Mouse (Mus musculus): Measurements from ENCODE around the gene Gm11238.
"Not testable (repeated sequence)": the region's sequence is repeated elsewhere in the genome, so short reads cannot be mapped to it uniquely, and the experiment has no call there.

Gene Gm11238

DNA sequence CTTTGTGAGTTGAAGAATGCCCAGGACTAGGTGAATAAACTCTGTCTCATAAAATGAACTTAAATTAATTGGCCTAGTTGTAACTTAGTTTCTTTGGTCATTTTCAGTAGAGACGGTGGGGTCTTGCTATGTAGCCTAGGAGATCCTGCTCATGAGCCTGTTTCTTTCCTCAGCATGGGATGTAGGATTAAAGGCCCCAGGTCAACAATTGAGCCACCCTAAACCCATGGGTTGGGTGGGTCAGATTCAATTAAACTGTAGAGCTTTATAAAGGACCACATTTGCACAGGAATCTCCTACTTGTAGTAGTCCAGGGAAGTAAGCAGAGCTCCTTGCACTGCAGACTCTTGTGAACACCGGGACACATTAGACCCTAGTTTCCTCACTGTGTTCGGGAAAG, at the start of gene Gm11238:
Gm11238 (plus strand) TSS at position 301 of the 400 bp plus-strand sequence.
- DNase-seq = not testable (repeated sequence)

DNA sequence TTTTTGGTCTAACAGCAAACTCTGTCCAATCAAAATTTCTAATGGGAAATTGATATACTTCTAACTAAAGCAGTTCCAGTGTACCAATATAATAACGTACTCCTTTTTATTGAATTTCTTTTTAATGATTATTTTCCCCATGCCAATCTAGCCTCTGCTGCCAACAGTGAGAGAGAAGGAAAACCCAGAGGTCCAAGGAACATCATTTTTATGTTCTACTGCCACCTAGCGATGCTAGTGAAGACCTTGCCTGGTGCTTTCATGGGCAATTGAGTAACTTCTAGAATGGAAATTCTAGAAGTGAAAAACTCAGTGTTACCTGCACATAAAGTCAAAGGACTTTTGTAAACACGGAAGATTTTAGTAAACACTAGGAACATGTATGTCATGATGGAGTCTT, 8.4 kb upstream of the Gm11238 start:
- DNase-seq = peak; percentile 86

DNA sequence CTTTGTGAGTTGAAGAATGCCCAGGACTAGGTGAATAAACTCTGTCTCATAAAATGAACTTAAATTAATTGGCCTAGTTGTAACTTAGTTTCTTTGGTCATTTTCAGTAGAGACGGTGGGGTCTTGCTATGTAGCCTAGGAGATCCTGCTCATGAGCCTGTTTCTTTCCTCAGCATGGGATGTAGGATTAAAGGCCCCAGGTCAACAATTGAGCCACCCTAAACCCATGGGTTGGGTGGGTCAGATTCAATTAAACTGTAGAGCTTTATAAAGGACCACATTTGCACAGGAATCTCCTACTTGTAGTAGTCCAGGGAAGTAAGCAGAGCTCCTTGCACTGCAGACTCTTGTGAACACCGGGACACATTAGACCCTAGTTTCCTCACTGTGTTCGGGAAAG, 15.0 kb downstream of the Gm11238 start, which contains the start of gene Gm11237:
Gm11237 (plus strand) TSS at position 301 of the 400 bp plus-strand sequence.
- not testable (repeated sequence) for DNase-seq

DNA sequence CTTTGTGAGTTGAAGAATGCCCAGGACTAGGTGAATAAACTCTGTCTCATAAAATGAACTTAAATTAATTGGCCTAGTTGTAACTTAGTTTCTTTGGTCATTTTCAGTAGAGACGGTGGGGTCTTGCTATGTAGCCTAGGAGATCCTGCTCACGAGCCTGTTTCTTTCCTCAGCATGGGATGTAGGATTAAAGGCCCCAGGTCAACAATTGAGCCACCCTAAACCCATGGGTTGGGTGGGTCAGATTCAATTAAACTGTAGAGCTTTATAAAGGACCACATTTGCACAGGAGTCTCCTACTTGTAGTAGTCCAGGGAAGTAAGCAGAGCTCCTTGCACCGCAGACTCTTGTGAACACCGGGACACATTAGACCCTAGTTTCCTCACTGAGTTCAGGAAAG, 30.1 kb downstream of the Gm11238 start, which contains the start of gene Gm11236:
Gm11236 (plus strand) TSS at position 301 of the 400 bp plus-strand sequence.
- DNase-seq = not testable (repeated sequence)

DNA sequence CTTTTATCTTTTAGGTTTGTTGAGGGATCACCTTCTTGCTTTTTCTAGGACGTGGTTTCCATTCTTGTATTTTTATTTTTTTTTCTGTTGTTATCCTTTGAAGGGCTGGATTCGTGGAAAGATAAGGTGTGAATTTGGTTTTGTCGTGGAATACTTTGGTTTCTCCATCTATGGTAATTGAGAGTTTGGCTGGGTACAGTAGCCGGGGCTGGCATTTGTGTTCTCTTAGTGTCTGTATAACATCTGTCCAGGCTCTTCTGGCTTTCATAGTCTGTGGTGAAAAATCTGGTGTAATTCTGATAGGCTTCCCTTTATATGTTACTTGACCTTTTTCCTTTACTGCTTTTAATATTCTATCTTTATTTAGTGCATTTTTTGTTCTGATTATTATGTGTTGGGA, 54.2 kb downstream of the Gm11238 start:
- not testable (repeated sequence) for DNase-seq

DNA sequence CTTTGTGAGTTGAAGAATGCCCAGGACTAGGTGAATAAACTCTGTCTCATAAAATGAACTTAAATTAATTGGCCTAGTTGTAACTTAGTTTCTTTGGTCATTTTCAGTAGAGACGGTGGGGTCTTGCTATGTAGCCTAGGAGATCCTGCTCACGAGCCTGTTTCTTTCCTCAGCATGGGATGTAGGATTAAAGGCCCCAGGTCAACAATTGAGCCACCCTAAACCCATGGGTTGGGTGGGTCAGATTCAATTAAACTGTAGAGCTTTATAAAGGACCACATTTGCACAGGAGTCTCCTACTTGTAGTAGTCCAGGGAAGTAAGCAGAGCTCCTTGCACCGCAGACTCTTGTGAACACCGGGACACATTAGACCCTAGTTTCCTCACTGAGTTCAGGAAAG, 60.4 kb downstream of the Gm11238 start, which contains the start of gene Gm11239:
Gm11239 (plus strand) TSS at position 301 of the 400 bp plus-strand sequence.
- DNase-seq = not testable (repeated sequence)

DNA sequence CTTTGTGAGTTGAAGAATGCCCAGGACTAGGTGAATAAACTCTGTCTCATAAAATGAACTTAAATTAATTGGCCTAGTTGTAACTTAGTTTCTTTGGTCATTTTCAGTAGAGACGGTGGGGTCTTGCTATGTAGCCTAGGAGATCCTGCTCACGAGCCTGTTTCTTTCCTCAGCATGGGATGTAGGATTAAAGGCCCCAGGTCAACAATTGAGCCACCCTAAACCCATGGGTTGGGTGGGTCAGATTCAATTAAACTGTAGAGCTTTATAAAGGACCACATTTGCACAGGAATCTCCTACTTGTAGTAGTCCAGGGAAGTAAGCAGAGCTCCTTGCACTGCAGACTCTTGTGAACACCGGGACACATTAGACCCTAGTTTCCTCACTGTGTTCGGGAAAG, 75.5 kb downstream of the Gm11238 start, which contains the start of gene Gm428:
Gm428 (plus strand) TSS at position 301 of the 400 bp plus-strand sequence.
- not testable (repeated sequence) for DNase-seq

Data from retina, postnatal 1 day (tissue).